Mouse (Mus musculus): ENCODE results near the gene Thumpd3.
A peak's percentile ranks its signal among the peaks of the same experiment; 100 is the strongest.

DNA sequence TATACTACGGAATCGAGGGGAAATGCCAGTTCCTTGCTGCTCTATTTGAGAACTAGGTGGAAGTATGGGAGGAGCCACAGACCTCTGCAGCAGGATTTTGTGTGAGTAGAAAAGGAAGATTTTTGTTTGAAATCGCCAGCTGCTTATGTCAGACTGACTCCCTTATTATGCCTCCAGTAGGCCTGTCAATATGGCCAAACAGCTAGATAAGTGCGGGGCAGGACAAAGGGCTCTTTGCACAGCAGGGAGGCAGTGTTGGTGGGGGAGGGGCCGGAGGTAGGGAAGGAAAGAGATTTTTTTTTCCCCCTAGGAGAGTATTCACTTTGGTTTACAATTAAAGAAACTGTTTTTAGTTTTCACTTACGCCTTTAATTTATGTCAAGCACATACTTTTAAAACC lies 36.2 kb downstream of the Thumpd3 start:
- no peak for TF ChIP-seq ZC3H11A (IDR thresholded peaks at IDR 0.05; ENCODE audit: borderline replicate concordance, low read depth, low read length)
- TF ChIP-seq HCFC1 (IDR thresholded peaks at IDR 0.05; ENCODE audit: borderline replicate concordance, insufficient read depth, low read length): no peak
- peak; percentile 50; the same call in 1 of the 2 replicates for TF ChIP-seq ZNF384 (IDR thresholded peaks at IDR 0.05; ENCODE audit: low read depth, low read length)
